Mouse (Mus musculus) spleen, postnatal 14 days (tissue): ENCODE data around the gene Dis3.
"Not testable (repeated sequence)": the region's sequence is repeated elsewhere in the genome, so short reads cannot be mapped to it uniquely, and the experiment has no call there.

ENCODE experiments used
- DNase-seq, 2 experiments: peaks; one replicate each; pipeline ENCODE4 v3.0.0; 2021 to 2022; ENCODE audit warnings: low spot score in 2 of 2

Dis3 gene

DNA sequence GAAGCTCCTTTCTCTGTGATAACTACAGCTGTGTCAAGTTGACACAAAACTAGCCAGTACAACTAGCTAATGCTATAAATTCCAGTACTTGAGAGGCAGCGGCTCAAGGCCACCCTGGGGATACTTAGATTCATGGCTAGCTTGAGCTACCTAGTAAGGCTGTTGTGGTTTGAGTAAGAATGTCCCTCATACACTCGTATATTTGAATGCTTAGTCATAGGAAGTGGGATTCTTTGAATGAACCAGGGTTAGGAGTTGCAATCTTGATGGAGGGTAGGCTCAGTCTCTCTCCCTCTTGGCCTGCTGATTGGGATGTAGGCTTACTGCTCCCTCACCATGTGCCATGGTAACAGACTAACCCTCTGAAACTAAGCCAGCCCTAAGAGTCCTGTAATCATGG lies 36.5 kb downstream of the Dis3 start:
- DNase-seq, result no peak

DNA sequence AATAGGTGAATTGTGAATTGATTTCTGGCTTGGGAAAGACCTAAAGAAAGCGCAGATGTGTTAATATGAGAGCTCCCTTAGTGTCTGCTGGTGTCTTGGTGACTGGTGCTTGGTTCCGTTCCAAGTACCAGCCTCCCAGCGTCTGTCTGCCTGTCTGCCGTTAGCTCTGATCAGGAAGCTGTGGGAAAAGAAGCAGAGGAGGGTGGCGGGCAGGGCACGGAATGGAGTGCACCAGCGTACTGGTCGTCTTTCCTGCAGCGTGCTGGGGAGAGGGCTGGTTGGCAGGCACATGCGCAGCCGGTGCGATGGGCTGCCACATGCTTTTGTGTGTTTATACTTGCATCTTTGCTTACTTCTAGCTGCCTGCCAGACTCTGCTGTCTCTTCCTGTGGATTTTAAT lies 39.0 kb downstream of the Dis3 start:
- DNase-seq, result no peak

DNA sequence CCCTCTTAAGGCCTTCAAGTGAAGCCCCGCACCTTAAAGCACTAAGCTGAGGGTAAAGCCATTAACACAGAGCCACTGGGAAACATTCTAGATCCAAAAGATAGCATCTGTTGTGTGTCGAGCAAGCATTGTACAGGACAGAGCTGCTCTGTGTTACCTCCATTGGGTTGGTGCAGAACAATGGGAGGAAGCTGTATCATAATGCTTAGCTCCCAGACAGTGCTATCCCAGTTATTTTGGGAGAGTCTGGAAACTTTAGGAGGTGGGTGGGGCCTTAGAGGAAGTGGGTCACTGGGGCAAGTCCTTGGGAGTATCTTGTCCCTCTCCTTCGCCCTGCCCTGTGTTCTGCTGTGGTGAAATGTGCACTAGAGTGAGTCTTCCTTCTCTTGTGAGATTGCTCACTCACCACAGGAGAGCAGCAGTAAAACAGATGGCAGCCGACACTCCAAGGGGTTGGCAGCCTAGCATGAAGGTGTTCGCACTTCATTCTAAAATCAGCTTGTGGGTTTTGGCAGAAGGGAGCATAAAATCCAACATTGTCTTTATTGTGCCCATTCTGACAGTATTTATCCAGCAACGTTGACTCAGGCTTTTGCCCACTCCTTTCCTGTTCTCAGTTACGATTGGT lies 40.5 kb downstream of the Dis3 start:
- no peak for DNase-seq

DNA sequence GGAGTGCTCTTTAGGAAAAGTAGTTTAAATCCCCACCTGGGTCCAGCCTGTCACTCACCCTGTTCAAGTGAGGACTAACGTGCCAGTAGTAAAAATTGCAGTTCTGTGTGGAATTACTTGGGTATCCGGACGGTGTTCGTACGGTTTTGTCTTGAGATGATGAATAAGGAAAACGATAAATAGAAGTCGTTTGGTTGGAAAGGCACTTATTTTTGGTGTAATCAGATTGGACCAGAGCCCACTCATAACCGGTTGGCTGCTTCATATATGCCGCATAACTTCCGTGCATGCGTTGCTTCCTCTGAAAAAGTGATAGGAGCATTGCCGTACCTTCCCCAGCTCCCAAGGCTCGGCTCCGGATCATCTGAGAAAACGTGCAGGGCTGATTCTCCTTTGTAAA lies 52.8 kb downstream of the Dis3 start:
- DNase-seq, result no peak

DNA sequence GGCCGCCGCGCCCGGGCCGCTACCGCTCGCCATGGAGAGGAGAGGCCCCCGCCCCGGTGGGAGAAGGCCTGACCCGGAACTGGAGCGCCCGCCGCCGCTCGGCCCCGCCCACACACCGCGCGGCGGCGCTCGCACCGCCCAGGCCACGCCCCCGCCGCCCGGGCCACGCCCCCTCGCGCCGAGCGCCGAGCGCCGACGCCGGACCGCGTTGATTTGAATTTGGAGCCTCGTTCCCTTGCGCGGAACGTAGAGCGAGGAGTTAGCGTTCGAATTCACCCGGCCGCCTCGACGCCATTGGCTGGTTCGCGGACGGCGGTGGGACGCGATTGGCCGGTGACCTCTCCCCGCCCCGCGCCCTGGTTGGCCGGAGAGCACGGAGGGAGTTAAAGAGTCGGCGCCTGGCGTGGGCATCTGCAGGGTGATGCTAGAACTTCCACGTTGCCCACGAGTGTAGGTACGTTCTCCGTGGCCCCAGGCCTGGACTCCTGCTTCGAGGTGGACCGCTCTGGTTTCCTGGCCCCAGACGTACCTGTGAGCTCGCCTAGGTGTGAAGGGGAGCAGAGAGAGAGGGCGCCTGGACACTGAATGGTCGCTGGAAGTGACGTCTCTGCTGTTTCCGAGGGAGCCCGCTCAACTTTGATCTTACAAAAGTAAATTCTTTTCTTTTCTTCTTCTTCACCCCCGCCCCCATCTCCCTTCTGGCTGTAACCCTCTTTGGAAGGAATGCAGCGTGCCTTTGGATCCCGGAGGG lies 53.4 kb downstream of the Dis3 start, which contains the start of the genes Mzt1 and Bora:
Gene Mzt1, minus strand, starts transcription at position 104 of the 751 bp plus-strand sequence.
Gene Bora, plus strand, starts transcription at position 192 of the 751 bp plus-strand sequence.
- DNase-seq, result peak; percentile 91

DNA sequence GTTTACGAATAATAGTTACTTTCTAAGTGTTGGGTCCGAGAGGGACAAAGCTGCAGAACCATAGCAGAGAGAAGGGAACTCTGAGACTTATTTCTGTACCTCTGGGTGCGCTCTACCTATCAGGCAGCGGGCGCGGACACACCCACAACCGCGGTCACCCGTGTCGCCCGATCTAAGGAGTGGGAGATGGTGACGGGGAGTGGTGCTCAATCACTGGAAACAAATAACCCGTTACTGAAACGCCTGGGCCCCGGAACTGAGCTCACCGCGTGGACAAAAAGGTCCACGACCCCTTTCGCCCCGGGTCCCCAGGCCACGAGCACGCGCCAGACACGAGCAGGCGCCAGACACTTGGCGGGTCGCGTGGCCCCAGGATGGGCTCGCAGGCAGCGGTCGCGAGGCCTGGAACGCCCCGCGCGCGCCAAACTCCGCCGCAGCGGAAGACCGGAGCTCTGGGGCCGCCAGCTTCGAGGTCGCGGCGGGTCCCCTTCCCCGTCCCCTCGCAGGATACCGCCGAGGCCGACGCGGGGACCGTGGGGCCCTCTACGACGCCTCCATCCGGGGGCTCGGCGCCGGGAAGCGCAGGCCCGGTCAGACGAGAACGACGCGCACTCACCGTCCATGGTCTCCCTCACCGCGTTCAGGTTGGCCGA lies 54.1 kb downstream of the Dis3 start:
- DNase-seq, result peak; percentile 27 to 39

DNA sequence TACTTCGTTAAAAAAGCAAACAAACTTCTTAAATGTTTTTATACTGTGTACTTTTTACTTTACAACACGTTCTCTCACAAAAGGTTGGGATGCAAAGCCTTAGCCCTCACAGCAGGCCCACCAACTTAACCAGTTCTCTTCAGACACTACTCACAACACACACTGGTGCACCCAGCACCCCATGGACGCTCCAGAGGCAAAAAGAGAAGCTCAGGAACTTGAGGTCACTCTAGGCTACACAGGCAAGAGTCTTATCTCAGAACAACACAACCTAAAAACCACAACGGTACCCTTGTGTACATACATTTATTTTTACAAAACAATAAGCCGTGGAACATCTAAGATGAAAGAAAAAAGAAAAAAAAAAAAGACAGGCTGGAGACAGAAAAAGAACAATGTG lies 54.9 kb downstream of the Dis3 start:
- DNase-seq, result no peak

DNA sequence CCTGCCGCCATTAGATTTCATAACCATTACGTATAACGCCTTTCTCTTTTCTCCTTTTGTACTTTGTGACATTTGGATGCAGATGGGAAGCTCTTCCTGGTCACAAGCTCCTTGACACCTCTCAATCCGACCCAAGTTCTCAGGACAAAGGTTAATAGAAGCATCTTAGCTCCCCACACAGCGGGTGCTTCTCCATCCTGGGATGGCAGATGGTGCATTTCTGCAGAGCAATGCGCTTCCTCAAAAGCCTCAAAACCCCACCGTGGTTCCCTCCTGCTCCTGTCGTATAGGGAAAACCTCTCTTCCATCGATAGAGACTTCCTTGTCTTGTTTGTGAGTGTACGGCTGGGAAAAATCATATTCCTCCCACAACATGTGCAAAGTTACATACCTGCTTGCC lies 55.5 kb downstream of the Dis3 start:
- no peak for DNase-seq

DNA sequence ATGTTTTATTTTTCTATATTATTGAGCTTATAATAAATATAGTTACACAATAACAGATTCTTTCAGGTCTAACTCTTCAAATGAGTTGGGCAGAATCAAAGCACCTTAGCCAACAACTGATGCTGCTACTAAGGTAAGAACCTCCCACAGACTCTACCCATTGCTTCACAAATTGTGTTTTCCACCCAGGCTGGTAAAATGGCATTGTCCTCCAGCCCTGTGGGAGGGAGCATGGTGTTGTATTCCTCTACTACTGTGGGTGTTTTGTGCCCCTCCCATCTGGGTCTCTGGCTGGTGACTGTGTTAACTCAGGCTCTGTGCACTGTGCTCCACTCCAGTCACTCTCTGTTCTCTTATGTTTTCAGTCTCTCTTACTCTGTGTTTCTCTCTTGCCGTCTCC lies 56.1 kb downstream of the Dis3 start:
- DNase-seq, result no peak

DNA sequence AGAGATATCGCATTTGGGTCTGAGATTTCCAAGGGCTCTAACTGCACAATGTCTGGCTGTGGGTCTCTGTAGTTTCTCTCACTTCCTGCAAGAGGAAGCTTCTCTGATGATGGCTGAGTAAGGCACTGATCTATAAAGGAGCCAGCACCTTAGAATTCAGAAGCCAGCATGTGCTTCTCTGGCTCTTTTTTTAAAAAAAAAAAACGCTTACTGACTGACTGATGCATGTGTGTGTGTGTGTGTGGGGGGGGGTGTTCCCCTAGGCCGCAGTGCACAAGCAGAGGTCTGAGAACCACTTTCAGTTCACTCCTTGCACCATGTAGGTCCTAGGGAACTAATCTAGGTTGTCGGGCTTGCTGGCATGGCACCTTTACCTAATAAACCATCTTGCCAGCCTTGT lies 58.2 kb downstream of the Dis3 start:
- DNase-seq, result no peak

DNA sequence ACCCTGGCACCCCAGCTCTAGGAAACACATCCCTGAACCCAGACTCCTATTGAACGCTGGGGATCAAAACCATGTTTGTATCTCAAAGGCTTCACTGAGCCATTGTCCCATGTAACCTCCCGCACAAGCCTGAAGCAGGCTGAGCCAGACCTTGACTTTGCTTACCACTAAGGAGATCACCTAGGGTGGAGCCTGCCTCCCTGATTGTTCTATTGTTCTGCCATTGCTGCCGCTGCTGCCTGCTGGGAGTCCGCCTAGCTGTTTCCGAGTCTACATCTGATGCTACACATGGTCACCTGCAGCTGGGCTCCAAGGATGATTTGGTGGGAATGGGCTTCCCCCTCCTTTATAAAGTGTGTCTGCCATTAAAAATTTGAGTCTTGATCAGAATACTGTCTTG lies 60.3 kb downstream of the Dis3 start:
- DNase-seq, result not testable (repeated sequence)

DNA sequence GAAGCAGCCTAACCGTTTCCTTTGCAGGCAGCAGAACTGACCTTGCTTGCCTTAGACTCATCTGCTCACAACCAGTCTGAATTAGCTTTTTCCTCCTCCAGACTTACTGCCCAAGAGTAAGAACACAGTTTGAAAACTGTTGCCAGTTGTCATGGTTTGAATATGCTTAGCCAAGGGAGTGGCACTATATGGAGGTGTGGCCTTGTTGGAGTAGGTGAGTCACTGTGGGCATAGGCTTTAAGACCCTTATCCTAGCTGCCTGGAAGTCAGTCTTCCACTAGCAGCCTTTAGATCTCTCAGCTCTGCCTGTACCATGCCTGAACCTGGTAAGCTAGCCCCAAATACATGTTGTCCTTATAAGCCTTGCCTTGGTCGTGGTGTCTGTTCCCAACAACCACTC lies 61.9 kb downstream of the Dis3 start:
- no peak for DNase-seq

DNA sequence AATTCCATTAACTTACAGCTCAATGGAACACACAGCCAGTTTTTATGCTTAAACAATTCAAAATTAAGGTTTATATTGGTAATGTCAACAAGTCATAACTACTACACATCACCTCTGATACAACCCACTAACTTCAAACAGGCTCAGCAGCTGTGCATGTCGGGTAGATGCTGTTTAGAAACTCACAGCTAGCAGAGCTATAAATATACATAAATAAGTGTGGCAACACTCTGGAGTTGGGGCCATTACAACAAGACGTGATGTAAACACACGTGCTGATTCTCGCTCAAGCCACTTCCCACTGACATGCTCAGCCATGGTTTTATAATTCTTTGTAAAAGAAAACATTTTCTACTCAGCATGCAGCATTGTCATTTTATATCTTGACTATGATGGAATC lies 63.5 kb downstream of the Dis3 start:
- DNase-seq, result no peak

DNA sequence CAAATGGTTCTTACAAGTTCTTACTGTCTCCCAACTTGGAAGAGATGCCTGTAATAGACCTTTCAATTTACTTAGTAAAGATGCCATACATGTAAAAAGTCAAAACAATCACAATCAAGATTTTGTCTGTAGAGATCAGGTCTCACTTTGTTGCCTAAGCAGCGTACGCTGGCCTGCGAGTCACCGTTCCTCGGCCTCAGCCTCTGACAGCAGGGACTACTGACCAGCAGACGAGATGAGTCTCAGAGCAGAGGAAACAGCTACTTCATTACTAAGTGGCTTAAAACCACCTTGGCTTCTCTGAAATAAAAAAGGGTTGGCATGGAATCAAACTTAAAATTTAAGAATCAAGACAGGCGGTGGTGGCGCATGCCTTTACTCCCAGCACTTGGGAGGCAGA lies 64.7 kb downstream of the Dis3 start:
- not testable (repeated sequence) for DNase-seq

DNA sequence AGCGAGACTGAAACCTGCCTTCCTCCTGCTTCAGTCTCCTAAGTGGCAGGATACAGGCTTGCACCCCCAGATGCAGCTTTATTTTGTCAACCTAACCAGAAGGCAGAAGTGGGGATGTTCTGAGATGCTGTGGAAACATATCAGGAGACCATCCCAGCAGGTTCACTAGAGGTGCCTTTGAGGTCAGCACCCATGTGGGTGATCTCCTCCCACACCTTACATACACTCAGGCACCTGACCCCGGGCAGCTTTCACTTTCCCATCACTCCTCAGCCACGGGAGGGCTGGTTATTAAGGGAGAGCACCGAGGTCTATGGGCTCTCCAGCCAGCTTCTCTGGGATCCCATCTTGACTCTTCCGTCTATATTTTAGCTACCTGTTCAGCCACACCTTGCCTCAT lies 67.0 kb downstream of the Dis3 start:
- no peak for DNase-seq

DNA sequence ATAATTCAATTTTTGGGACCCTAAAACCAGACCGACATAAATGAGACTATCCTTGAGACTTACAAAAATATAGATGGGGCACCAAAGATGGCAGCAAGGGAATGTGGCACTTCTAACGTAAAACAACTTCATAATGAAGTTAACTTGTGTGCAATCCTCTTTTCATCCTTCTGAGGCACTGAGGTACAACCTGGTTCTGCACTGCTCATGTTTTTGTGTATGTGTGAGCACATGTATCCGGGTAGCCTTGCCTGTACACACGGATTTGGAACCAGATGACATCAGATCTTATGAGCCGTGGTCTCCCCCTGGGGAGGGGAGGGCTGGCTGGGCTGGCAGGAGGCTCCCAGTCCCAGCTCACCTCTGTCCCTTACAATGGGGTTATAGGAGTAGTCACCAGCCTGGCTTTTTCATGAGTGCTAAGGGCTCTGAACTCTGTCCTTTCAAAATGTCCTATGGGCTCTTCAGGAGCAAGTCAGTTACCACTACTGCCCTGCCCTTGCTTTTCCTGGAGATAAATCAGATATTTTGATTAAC lies 68.2 kb downstream of the Dis3 start:
- DNase-seq, result no peak

DNA sequence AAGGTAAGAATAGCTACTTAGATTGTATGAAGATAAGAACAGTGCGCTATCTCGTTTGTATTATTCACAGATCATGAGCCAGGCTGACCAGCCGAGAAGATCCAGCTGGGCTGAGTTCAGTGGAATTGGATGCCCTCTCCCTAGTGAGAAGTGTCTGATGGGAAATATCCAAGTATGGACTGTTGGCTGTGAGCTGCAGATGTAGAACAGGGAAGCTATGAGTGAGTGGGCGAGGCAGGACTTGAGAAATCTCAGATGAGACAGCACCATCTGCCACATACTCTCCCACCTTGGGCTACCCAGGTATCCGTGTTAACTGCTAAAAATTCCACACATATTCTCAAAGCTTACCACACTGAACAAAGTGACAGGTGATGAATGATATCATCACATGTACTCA lies 69.6 kb downstream of the Dis3 start:
- DNase-seq, result no peak
